Mouse (Mus musculus): Measurements from ENCODE around the gene Hist1h2bf.
"Not testable (repeated sequence)": the region's sequence is repeated elsewhere in the genome, so short reads cannot be mapped to it uniquely, and the experiment has no call there.

Hist1h2bf gene

GRCm38 (mm10) chr13:23573898-23574524 is at the start of gene Hist1h2bf, which contains the start of gene Hist1h2ad:
Hist1h2bf (minus strand) TSS chr13:23574196.
Hist1h2ad (plus strand) TSS chr13:23574381.
- peak; percentile 93 for DNase-seq

DNA sequence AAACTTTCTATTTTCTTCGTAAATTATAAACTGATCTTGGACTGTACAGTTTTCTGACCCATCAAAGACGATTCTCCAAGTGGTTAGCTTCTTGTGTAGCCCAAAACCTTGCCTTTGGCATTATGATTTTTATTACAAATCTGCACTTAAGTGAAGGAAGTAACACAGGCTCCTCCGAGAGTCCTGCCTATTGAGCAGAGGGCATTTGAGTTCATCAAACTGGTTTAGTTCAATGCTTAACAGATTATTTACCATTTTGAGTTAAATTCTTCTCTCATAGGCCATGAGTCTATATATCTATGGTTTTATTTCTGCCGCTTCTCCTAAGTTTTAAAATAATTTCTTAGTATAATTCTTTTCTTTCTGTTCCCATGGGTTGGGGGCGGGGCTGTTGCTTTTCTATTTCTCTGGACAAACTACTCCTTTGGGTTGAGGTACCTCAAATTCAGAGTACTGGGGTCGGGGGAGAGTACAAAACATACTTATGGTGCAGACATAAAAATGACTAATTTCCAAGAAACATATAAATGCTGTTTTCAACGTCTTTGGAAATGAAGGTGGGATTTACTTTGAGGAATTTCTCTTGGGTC is 49.0 kb upstream of the Hist1h2bf start:
- peak; percentile 32 for DNase-seq

GRCm38 (mm10) chr13:23622175-23622671 is 48.2 kb upstream of the Hist1h2bf start, which contains the start of gene Hist1h1e:
Hist1h1e (minus strand) TSS chr13:23622558.
- DNase-seq, result peak; percentile 95

DNA sequence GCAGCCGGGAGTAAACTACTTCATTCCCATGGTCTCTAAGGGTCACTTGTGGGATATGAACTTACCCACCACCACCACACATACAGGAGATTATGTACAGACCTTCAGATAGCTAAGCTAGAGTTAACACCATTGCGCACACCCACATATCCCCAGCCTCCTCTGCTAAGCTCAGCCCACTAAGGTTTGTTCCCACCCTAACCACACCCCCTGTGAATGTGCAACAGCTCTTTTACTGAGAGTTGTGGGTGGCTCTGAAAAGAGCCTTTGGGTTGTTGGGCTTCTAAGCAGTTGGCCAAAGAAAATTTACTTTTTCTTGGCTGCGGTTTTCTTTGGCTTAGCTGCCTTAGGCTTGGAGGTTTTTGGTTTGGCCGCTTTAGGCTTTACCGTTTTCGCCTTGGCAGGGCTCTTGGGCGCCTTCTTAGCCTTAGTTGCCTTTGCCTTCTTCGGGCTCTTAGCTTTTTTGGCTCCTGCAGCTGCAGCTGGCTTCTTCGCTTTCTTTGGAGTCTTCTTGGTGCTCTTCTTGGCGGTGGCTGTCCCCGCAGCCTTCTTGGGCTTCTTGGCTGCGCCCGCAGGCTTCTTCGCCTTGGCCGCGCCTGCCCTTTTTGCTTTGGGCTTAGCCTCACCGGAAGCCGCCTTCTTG is 47.7 kb upstream of the Hist1h2bf start:
- DNase-seq, result peak; percentile 76

DNA sequence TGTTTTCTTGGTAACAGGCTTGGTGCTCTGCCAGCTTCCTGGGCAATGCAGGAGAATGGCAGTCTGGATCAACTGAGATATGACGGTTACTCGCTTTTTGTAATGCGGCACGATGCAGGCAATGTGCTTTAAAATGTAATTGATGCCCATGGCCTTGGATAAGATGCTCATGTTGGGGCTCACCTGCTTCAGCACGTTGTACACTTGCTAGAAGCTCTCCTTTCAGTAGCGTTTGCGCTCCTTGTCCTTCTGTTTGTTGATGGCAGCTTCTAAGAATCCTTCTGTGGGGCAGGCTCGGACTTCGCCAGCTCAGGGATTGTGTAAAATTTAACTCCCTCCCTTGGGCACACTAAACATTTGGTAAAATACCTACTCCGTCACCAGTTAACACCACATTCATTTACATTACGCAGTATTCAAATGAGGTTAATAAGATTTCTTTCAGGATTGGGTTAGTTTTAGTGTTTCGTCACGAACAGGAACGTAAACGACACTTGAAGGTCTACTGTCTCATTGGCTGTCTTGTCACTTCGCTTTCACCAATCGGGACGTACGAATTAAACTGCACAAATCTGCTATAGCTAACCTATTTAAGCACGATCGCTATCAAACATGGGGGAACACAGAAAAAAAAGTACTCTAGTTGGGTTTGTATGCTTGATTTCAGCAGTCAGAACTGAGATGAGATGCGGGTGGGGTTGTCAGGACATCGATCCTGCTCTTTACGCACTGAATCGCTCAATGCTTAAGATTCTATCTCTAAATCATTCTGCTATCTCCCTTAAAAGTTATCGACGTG is 46.9 kb upstream of the Hist1h2bf start, which contains the start of gene Hist1h2be:
TSS of gene Hist1h2be (minus strand) at position 392 of the 799 bp plus-strand sequence.
- DNase-seq, result peak; percentile 76

GRCm38 (mm10) chr13:23620056-23620732 is 46.2 kb upstream of the Hist1h2bf start:
- DNase-seq, result no peak

DNA sequence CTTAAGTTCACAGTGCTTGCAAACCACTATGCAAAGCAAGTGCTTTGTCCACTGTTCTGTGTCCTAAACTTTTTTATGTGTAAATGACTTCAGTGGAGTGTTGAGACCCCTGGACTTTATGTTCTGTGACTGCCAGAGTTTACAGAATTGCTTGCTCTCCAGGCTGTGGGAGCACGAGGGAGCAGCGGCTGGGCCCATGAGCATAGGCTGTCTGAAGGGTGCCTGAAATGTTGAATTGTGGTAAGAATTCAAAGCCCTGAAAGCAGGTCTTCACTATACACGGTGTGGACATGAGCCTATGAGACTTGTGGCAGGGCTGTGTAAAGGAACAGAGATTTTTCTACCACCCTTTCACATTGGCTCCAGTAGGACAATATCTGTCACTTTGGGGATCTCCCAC is 37.6 kb upstream of the Hist1h2bf start:
- no peak for DNase-seq

DNA sequence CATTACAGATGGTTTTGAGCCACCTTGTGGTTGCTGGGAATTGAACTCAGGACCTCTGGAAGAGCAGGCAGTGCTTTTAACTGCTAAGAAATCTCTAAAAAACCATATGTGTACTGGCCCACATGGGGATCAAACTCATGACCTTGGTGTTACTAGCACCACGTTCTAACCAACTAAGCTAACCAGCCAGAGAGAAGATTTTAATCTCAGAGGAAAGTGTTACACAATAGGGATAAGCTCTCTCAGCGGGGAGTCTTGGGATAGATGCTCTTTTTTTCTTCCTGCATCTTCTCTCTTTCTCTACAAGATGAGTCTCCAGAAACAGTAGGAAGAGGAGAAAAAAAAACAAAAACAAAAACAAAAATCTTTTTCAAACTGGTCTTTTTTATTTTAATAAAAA is 36.4 kb upstream of the Hist1h2bf start:
- no peak for DNase-seq

- DNase-seq, result no peak
These were observed 35.8 kb upstream of the Hist1h2bf start for GRCm38 (mm10) chr13:23609844-23610243.

DNA sequence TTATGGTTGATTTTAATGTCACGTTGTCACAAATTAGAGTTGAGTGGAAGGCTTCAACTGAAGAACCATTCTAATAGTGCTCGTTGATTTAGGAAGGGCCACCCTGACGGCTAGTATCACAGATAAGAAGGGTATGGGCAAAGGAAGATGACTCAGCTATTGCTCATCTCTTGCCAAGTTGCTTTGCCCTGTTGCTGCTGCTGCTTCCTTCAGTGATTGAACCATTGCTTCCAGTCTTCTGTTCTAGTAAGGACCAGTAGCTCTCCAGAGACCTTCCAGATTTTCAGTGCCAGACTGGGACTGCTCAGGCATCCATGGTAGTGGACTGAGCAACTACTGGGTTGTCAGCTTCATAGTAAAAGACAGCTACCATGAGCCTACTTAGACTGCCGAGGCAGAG is 35.2 kb upstream of the Hist1h2bf start:
- no peak for DNase-seq

DNA sequence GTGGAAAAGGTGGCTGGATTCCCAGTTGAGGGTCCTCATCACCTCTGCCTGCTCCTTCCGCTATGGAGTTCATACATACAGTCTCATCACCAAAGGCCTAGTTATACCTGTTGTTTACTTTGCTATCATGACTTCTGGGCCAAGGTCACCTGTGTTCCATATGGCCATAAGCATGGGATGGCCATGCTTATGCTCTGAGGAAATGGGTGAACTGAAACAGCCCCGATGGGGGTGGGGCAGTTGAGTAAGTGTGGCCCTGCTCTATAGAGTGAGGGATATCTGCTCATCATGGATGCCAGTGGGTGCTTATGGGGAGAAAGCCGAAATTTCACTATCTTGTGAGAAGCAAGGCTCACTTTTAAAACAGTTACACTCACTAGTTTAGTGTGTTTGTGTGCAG is 31.1 kb upstream of the Hist1h2bf start:
- DNase-seq, result no peak

DNA sequence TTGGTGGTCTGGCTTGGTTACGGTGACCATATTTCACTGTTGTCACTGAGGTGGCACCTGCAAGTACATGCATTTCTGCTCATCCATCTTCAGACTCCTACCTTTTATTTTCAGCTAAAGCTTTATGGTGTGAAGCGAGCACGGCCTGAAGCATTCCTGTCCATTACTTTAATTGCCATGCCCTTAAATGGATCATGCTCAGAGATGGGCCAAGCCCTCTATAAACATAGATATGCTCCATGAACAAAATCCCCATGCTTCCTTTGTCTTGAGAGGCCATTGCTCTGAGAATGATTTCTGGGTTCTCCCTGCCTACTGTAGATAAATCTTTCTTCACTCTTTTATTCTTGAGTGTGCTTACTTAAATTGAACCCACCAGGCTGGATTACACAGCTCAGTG is 30.5 kb upstream of the Hist1h2bf start:
- no peak for DNase-seq

DNA sequence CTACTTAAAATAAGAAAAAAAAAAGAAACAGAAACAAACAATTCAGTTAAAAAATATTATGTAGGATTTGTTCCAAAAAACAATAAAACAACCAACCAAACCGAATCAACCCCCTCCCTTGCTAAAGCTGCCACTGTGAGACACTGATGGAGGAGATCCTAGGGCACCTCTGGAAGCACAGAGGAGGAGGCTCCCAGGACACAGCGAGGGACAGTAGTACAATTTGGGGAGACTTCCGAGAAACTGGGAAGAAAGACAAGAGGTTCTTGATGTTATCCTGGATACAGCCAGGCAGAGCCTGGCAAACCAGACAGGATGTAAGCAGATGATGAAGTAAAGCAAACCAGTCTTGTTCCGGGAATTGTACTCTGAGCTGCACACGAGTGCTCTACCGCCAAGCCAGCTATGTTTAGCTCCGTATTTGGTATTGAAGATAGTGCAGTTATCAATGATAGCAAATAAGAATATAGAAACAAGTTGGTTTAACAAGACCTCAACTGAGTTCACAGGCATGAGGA is 29.2 kb upstream of the Hist1h2bf start:
- DNase-seq, result no peak

- peak; percentile 89 for DNase-seq
These were observed 24.0 kb upstream of the Hist1h2bf start for GRCm38 (mm10) chr13:23597957-23598356.

DNA sequence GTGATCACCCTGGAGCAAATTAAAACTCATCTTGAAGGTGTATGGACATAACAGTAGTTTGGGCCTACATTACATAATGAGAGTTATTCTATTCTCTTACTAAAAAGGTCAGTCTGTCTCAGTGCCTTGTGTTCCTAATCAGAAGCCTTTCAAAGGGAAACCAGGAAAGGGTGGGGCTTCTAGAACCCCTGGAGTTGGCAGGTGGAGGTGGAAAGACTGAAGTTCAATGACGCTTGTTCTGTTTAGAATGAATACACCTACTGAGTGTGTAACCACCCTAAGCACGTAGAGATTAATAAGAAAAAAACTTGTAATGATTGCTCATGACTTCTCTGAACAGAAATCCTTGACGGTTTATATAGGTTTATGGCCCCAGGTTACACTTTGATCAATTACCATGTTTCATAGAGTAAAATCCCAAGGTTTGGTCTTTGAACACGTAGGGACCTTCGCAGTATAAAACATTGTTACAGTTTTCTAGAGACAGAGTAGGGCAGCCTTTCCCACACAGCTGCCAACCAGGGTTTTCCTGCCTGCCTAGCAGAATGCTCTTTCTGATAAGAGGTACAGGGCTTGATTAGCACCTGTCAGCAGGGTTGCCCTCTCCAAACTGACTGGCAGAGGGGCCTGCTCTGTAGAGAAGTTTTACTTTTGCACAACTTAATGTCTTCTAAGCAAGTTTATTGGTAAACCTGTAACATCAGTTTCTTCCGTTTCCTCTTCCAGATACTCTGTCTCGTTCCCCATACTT is 21.8 kb upstream of the Hist1h2bf start:
- DNase-seq, result no peak

DNA sequence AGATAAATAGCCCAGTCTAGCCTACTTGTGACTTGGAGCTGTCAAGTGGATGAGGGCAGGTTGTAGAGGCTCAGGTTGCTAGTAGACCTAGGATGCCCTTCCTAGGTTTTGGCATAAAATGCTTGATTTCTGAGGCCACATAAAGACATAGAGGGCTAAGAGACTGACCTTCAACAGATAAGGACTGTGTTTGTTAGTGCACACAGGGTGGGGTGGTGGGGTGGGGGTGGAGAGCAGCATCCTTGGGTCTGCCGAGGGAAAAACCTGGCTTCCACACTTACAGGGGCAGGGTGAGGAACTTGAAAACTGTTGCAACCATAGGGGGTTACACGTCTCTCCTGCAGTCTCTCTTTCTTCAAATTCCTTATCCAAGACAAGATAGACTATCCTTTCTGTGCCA is 21.2 kb upstream of the Hist1h2bf start:
- DNase-seq, result no peak

GRCm38 (mm10) chr13:23593051-23593770 is 19.2 kb upstream of the Hist1h2bf start:
- DNase-seq, result no peak

GRCm38 (mm10) chr13:23592614-23593013 is 18.6 kb upstream of the Hist1h2bf start:
- no peak for DNase-seq

- DNase-seq, result not testable (repeated sequence)
These were observed 17.9 kb upstream of the Hist1h2bf start for GRCm38 (mm10) chr13:23591886-23592285.

GRCm38 (mm10) chr13:23591206-23591605 is 17.2 kb upstream of the Hist1h2bf start:
- DNase-seq, result no peak

DNA sequence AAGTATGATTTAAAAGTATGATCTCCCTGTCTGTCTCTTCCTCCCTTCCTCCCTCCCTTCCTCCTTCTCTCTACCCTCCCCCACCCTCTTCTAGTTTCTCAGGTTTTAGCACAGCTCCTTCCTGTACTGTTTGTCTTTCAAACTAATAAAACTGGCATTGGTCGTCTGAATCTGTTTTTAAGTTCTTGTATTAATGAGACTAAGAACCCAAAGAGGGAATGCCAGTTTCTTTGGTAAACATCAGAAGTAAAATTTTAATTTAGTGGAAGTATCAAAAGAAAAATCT is 12.9 kb upstream of the Hist1h2bf start:
- no peak for DNase-seq
